Mouse (Mus musculus) cerebellum, postnatal 4 days (tissue): ENCODE data around the gene Gkn3.

Source experiments
- DNase-seq, 2 experiments: peaks; one replicate each; pipeline ENCODE4 v3.0.0; 2022; ENCODE audit warnings: low spot score in 2 of 2, mixed read lengths in 1 of 2

The Gkn3 gene

GRCm38 (mm10) chr6:87354441-87354840 lies 34.3 kb downstream of the Gkn3 start:
- no peak for DNase-seq

GRCm38 (mm10) chr6:87350829-87351228 lies 37.9 kb downstream of the Gkn3 start, which contains the start of gene Gkn1:
Gene Gkn1 (minus strand): TSS chr6:87350942.
- no peak for DNase-seq

- no peak for DNase-seq
Measured at GRCm38 (mm10) chr6:87335935-87336295, 52.8 kb downstream of the Gkn3 start.

GRCm38 (mm10) chr6:87335091-87335934 lies 53.4 kb downstream of the Gkn3 start, which contains the start of gene Antxr1:
Gene Antxr1 (minus strand): TSS chr6:87335821.
- DNase-seq = peak in 1 of 2 experiments; percentile 57

GRCm38 (mm10) chr6:87334361-87335090 lies 54.2 kb downstream of the Gkn3 start:
- DNase-seq = peak in 1 of 2 experiments; percentile 29
